Mouse (Mus musculus) spleen, adult 2 months (tissue): ENCODE data around the gene Rpf2.

Experiments used
- CTCF ChIP-seq: fragments of 200-500 bp; IDR thresholded peaks from 2 replicates; pipeline ENCODE4 v1.5.1; 2011; ENCODE audit warnings: mild to moderate bottlenecking, inconsistent platforms; ENCODE audit not compliant: insufficient read depth, insufficient read length, insufficient replicate concordance; ENCODE audit errors: extremely low read depth
- POLR2A ChIP-seq: fragments of 200-500 bp; IDR thresholded peaks from 2 replicates; pipeline ENCODE4 v1.6.1; 2011; ENCODE audit warnings: low read depth, low read length, inconsistent platforms

- no peak for TF ChIP-seq CTCF
- TF ChIP-seq POLR2A, result no peak
These were observed 12.1 kb upstream of the Rpf2 start for GRCm38 (mm10) chr10:40258976-40259375.
